Mouse (Mus musculus): ENCODE measurements around the gene Drg1. TPM values are rescaled to one million over a fixed set of nuclear protein-coding genes. Genes with fewer than 3 reads are reported as not detected.

Gene Drg1
- polyA plus RNA-seq, 1 experiment from 2014 or later = 321 TPM

Other genes with a start within 250 kb of the Drg1 start
- gene Sfi1, start 73.0 kb downstream of the Drg1 start, polyA plus RNA-seq (2014; fragmentation: Nextera tagmentation; extraction: Ambion mirVana) = 7.9 and 8.6 TPM in 2 replicates
- 55.8 and 69.4 TPM in 2 replicates for gene Eif4enif1, start 64.0 kb downstream of the Drg1 start, polyA plus RNA-seq (2014; fragmentation: Nextera tagmentation; extraction: Ambion mirVana)
- 91.2 and 97.0 TPM in 2 replicates for gene Patz1, start 22.5 kb upstream of the Drg1 start, polyA plus RNA-seq (2014; fragmentation: Nextera tagmentation; extraction: Ambion mirVana)
- 11.5 and 12.0 TPM in 2 replicates for gene Pik3ip1, start 64.0 kb upstream of the Drg1 start, polyA plus RNA-seq (2014; fragmentation: Nextera tagmentation; extraction: Ambion mirVana)
- gene Limk2, start 142.8 kb upstream of the Drg1 start, polyA plus RNA-seq (2014; fragmentation: Nextera tagmentation; extraction: Ambion mirVana) = 74.8 and 75.0 TPM in 2 replicates
- gene Rnf185, start 185.9 kb upstream of the Drg1 start, polyA plus RNA-seq (2014; fragmentation: Nextera tagmentation; extraction: Ambion mirVana) = 51.4 and 52.3 TPM in 2 replicates
- gene Pla2g3, start 221.9 kb upstream of the Drg1 start, polyA plus RNA-seq (2014; fragmentation: Nextera tagmentation; extraction: Ambion mirVana) = 0.60 and 0.86 TPM in 2 replicates
- gene Inpp5j, start 238.4 kb upstream of the Drg1 start, polyA plus RNA-seq (2014; fragmentation: Nextera tagmentation; extraction: Ambion mirVana) = 0.09 and 0.29 TPM in 2 replicates
- 66.5 and 67.4 TPM in 2 replicates for gene Selenom, start 248.3 kb upstream of the Drg1 start, polyA plus RNA-seq (2014; fragmentation: Nextera tagmentation; extraction: Ambion mirVana)

Measured in hindbrain, embryonic 11.5 days (tissue).